Mouse (Mus musculus) limb, embryonic 14.5 days (tissue): ENCODE measurements around the gene Pgbd5. TPM values are rescaled to one million over a fixed set of nuclear protein-coding genes. Genes with fewer than 3 reads are reported as not detected.

Experiments
- ATAC-seq: fragments of 200-750 bp; cut with Nextera tagmentation; 2 replicates; pipeline ENCODE4 v1.8.0; 2017; ENCODE audit warnings: low read depth, moderate number of reproducible peaks, moderate TSS enrichment; ENCODE audit not compliant: low FRiP score
- DNase-seq: peaks from one replicate; pipeline ENCODE4 v3.0.0-alpha.2; 2015; ENCODE audit warnings: low spot score
- H3K27ac ChIP-seq: fragments of 300-500 bp; sonication (generic); replicated peaks from 2 replicates; pipeline ENCODE4 v1.5.1; 2014; ENCODE audit warnings: low read depth, mild to moderate bottlenecking, low read length, moderate library complexity, mixed read lengths
- H3K27me3 ChIP-seq: fragments of 300-500 bp; sonication (generic); 2 replicates; pipeline ENCODE4 v1.6.1; 2014; ENCODE audit warnings: low read length, mixed read lengths; ENCODE audit not compliant: control insufficient read depth, insufficient read depth
- H3K36me3 ChIP-seq: fragments of 300-500 bp; sonication (generic); 2 replicates; pipeline ENCODE4 v1.6.1; 2014; ENCODE audit warnings: mild to moderate bottlenecking, low read length, moderate library complexity, mixed read lengths; ENCODE audit not compliant: control insufficient read depth, insufficient read depth
- H3K4me1 ChIP-seq: fragments of 300-500 bp; sonication (generic); 2 replicates; pipeline ENCODE4 v1.6.1; 2014; ENCODE audit warnings: antibody characterized with exemption, low read length, mixed read lengths; ENCODE audit not compliant: control insufficient read depth, insufficient read depth
- H3K4me2 ChIP-seq: fragments of 300-500 bp; sonication (generic); replicated peaks from 2 replicates; pipeline ENCODE4 v1.6.1; 2014; ENCODE audit warnings: low read depth, mild to moderate bottlenecking, low read length, moderate library complexity; ENCODE audit not compliant: severe bottlenecking
- H3K4me3 ChIP-seq: fragments of 300-500 bp; sonication (generic); replicated peaks from 2 replicates; pipeline ENCODE4 v1.5.1; 2014; ENCODE audit warnings: low read length
- H3K9ac ChIP-seq: fragments of 300-500 bp; sonication (generic); 2 replicates; pipeline ENCODE4 v1.6.1; 2014; ENCODE audit warnings: mild to moderate bottlenecking, low read depth, low read length, moderate library complexity; ENCODE audit not compliant: severe bottlenecking
- H3K9me3 ChIP-seq: fragments of 300-500 bp; sonication (generic); 2 replicates; pipeline ENCODE4 v1.6.1; 2016; ENCODE audit warnings: low read length; ENCODE audit not compliant: control insufficient read depth
- POLR2A ChIP-seq: fragments of 200-500 bp; IDR thresholded peaks from 2 replicates; pipeline ENCODE4 v1.8.0; 2012; ENCODE audit warnings: inconsistent platforms, mild to moderate bottlenecking, moderate library complexity, borderline replicate concordance; ENCODE audit not compliant: insufficient read depth, insufficient read length; ENCODE audit errors: extremely low read depth
- WGBS: fragments of 180-500 bp; shearing (Covaris S2); extraction: QIAGEN DNeasy Blood & Tissue Kit; methylation state at CpG from one replicate; pipeline ENCODE4 v1.1.7; 2014; 5-methylcytosine and 5-hydroxymethylcytosine counted together
- polyA plus RNA-seq, 2 experiments: library from polyadenylated mRNA; depleted of rRNA in 1 of 2; stranded (reverse) in 1 of 2; unstranded in 1 of 2; fragments of >200 nt; fragmentation: Nextera tagmentation in 1 of 2; extraction: Ambion mirVana in 1 of 2; gene quantifications; 2 replicates each; pipeline versions ENCODE4 v1.2.1 to v1.2.3; 2012 to 2014

Gene Pgbd5
- polyA plus RNA-seq, 2 experiments: 3.9 to 8.0 TPM

DNA sequence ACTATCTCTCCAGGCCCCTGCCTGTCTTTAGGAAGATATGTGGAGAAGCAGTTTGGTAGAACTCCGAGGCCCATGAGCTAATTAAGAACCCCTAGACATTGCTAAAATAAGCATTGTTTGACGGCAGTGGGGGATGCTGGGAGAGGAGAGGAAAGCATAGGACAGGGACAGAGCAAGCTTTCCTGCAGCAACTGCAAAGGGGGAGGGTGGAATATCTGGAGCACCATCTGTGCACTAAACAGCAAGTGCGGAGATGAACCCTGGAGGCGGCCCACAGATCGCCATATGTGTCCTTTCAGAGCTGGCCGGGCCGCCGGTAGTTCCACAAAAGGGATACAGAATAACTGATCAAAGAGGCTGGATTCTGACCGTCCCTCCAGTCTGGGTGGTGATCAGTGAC is 37.2 kb upstream of the Pgbd5 start:
- ATAC-seq: no peak
- WGBS: 66% methylated on average over 9 of the region's 9 CpGs
- no peaks in the 10 kb centered on the region for H3K4me1 ChIP-seq
- no peak overlapping the region for H3K27ac ChIP-seq
- TF ChIP-seq POLR2A: no peak
- no peaks in the 10 kb centered on the region for H3K27me3 ChIP-seq
- no peaks in the 10 kb centered on the region for H3K36me3 ChIP-seq
- no peak overlapping the region for H3K4me3 ChIP-seq
- DNase-seq: no peak
- no peak overlapping the region for H3K9ac ChIP-seq
- no peak overlapping the region for H3K4me2 ChIP-seq
- no peaks in the 10 kb centered on the region for H3K9me3 ChIP-seq

DNA sequence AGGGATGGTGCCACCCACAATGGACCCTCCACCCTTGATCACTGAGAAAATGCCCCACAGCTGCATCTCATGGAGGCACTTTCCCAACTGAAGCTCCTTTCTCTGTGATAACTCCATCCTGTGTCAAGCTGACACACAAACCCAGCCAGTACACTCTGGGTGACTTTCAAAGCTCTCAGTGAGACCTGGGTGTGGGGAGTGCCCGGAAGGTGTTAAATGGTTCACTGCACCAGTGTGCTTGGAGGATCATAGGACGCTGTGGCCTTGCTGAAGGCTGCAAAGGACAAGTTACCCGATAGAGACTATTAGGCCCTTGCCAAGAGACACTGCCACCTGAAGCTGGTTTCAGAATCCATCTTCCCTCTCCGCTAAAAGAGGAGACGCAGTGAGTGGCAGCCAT is 36.2 kb upstream of the Pgbd5 start:
- no peaks in the 10 kb centered on the region for H3K4me1 ChIP-seq
- H3K9ac ChIP-seq: no peak overlapping the region
- no peak overlapping the region for H3K27ac ChIP-seq
- ATAC-seq (no peak), DNase-seq (no peak)
- H3K4me3 ChIP-seq: no peak overlapping the region
- WGBS: 77% methylated on average over 5 of the region's 5 CpGs
- no peaks in the 10 kb centered on the region for H3K27me3 ChIP-seq
- TF ChIP-seq POLR2A: no peak
- H3K9me3 ChIP-seq: no peaks in the 10 kb centered on the region
- no peaks in the 10 kb centered on the region for H3K36me3 ChIP-seq
- H3K4me2 ChIP-seq: no peak overlapping the region

DNA sequence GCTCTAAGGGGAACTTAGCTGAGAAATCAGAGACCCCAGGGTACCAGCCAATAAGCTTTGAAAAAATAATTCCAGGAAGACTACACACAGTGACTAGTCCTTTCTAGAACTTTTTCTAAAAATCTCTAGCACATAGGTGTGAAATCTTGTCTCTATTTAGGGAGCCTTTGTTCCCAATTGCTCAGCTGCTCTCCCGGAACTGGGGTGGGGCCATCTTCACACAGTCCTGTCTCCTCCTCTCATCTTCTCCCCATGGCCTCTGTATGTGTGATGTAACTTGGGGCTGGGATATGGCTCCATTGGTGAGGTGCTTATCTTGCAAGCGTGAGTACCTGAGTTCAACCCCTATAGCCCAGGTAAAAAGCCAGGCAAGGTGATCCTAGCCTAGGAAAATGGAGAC is 25.2 kb upstream of the Pgbd5 start:
- 61% methylated on average over 2 of the region's 2 CpGs for WGBS
- H3K27me3 ChIP-seq: no peaks in the 10 kb centered on the region
- no peaks in the 10 kb centered on the region for H3K36me3 ChIP-seq
- no peak overlapping the region for H3K27ac ChIP-seq
- H3K4me3 ChIP-seq: no peak overlapping the region
- no peaks in the 10 kb centered on the region for H3K9me3 ChIP-seq
- no peaks in the 10 kb centered on the region for H3K4me1 ChIP-seq
- H3K9ac ChIP-seq: no peak overlapping the region
- ATAC-seq: no peak
- no peak overlapping the region for H3K4me2 ChIP-seq
- DNase-seq: no peak
- TF ChIP-seq POLR2A: no peak

DNA sequence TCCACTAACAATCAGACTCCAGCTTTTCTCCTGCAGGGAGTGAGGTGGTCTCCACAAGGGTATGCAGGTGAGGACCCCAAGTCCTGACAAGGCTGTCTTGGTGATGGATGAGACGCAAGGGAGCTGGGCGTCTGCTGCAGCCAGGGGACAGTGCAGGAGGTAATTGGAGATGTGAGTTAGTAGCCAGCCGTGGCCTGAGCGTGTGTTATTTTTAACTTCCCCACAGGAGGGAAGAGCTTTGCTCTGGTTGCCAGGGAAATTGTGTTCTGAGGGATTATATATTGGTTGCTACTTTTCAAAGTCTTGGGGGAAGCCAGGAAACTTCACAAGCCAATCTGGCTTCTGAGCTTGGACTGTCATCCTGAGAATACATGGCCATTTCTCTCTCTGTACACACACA is 23.7 kb upstream of the Pgbd5 start:
- TF ChIP-seq POLR2A: no peak
- Histone ChIP-seq H3K9me3 (no peaks in the 10 kb centered on the region), H3K36me3 (no peaks in the 10 kb centered on the region), H3K4me1 (no peaks in the 10 kb centered on the region), H3K27me3 (no peaks in the 10 kb centered on the region), H3K27ac (no peak overlapping the region), H3K4me3 (no peak overlapping the region), H3K9ac (no peak overlapping the region), H3K4me2 (no peak overlapping the region)
- DNase-seq: no peak
- 29% methylated on average over 4 of the region's 4 CpGs for WGBS
- ATAC-seq: no peak

DNA sequence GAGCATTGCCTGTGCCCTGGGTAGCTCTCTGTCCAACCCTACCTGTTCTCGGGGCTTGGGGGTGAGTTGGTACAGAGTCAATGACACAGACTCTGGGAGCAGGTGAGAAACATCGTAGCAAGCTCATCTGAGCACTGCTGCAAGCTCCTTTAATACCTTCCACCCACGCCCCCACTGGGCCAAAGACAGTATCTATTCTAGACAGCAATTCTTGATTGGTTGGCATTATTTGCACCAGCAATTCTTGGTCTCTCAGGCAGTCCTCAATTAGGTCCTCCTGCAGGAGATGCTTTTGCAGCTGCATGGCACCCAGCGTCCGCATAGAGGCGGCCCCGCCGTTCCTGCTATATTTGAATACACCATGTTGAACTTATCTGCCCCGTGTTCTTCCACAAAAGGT is 22.7 kb upstream of the Pgbd5 start:
- H3K27me3 ChIP-seq: no peaks in the 10 kb centered on the region
- no peaks in the 10 kb centered on the region for H3K36me3 ChIP-seq
- no peaks in the 10 kb centered on the region for H3K9me3 ChIP-seq
- no peak overlapping the region for H3K27ac ChIP-seq
- 85% methylated on average over 9 of the region's 9 CpGs for WGBS
- H3K4me1 ChIP-seq: no peaks in the 10 kb centered on the region
- no peak overlapping the region for H3K4me2 ChIP-seq
- ATAC-seq (no peak), DNase-seq (no peak)
- H3K9ac ChIP-seq: no peak overlapping the region
- TF ChIP-seq POLR2A: no peak
- no peak overlapping the region for H3K4me3 ChIP-seq

DNA sequence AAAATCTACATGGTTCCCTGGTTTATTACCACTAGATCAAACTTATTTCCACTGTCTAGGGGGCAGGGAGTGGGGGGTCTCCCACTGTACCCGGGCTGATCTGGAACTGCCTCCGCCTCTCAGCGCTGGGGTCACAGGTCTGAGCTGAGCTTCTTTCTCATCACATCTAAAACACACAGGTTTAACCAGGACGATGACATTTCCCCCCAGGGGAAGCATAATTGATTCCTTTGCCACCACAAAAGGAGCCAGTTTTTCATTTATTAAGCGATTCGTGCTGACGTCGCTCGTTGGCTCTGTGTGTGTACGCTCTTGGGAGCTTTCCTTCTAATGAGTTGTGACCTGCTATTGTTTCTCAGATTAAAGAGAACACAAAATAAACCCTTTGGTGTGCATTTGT is 21.6 kb upstream of the Pgbd5 start:
- Histone ChIP-seq H3K9me3 (no peaks in the 10 kb centered on the region), H3K27ac (no peak overlapping the region), H3K9ac (no peak overlapping the region), H3K4me1 (no peaks in the 10 kb centered on the region), H3K4me3 (no peak overlapping the region), H3K4me2 (no peak overlapping the region), H3K27me3 (no peaks in the 10 kb centered on the region), H3K36me3 (no peaks in the 10 kb centered on the region)
- 40% methylated on average over 10 of the region's 10 CpGs for WGBS
- ATAC-seq (no peak), DNase-seq (no peak)
- TF ChIP-seq POLR2A: no peak
